Mouse (Mus musculus) left cerebral cortex, adult 8-10 months (tissue): Measurements from ENCODE around the gene Rapgef4. TPM values are rescaled to one million over a fixed set of nuclear protein-coding genes. Genes with fewer than 3 reads are reported as not detected.

Source experiments
- DNase-seq, 2 experiments: peaks; one replicate each; pipeline ENCODE4 v3.0.0; 2022; ENCODE audit warnings: low spot score in 2 of 2
- total RNA-seq, 4 experiments: library from RNA; stranded (reverse); gene quantifications; 2 replicates each; pipeline ENCODE4 v1.2.4; 2022

Gene Rapgef4
- total RNA-seq, 4 experiments from 2014 or later, result 457 to 612 (median 529) TPM

DNA sequence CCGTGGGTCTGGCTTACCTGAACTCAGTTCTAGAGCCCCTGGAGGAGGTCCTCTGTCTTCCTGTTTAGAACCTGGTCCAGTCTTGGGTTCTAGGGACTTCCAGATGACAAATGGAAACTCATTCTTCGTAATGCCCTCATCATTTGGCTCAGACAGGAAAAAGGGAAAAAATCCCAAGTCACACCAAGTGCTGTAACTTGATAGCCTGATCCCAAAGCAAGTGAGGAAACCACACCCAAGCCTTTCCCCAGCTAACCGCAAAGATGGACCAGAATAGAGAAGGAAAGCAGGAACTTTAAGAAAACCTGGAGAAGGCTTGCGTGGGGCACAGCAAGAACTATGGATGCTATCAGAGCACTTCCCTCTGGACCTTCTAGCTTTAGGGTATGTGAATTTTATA lies 167.6 kb downstream of the Rapgef4 start:
- DNase-seq, result no peak

- no peak for DNase-seq
These were observed 168.0 kb downstream of the Rapgef4 start for GRCm38 (mm10) chr2:72149059-72149458.

- no peak for DNase-seq
These were observed 170.9 kb downstream of the Rapgef4 start for GRCm38 (mm10) chr2:72151792-72152554.

- DNase-seq, result no peak
These were observed 171.7 kb downstream of the Rapgef4 start for GRCm38 (mm10) chr2:72152746-72153145.

DNA sequence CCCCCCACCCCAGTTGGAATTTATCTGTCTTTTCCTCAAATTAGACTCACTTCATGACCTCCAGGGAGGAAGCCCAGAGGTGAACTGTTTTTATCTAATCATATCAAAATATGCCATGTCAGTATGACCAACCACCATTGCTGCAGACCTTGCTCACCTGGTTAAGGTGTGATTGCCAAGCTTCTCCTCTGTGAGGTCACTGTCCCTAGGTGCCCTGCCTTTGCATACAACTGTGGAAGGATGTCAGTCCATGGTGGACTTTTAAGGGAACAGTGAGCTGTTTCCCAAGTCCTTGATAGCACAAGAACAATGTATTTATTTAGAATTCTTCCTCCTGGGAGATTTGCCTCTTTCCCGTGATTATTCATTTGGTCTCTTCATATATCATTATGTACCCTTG lies 172.8 kb downstream of the Rapgef4 start:
- DNase-seq, result no peak

DNA sequence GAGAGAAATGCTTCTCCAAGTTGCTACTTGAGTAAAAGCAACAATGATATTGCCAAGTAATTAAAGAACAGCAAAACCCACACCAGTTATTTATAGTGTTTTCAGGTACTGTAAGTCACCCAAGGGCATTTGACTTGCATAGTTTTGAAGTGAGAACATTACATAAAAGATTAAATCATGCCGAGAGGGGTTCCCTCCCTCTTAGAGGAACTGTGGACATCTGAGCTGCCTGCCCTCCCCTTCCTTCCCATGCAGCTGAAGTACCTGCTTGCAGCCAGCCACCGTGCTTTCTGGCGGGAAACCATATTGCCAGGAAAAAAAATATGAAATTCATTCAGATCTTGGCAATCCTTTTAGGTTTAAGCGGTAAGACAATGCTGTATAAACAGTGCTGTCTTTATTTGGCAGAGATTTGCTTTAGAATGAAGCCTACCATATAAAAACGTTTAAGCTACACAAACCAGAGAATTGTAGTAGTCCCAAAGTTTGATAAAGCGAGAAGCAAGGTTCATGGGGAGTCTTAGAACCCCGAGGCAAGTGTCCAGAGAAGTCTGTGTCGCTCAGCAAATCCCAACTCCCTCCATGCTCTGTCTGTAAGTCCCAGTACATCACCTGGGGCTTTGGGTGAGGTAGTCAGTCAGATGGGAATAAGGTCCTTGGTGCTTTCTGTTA lies 174.2 kb downstream of the Rapgef4 start:
- DNase-seq, result no peak

GRCm38 (mm10) chr2:72156484-72156883 lies 175.4 kb downstream of the Rapgef4 start:
- no peak for DNase-seq

GRCm38 (mm10) chr2:72157561-72157960 lies 176.5 kb downstream of the Rapgef4 start:
- no peak for DNase-seq

DNA sequence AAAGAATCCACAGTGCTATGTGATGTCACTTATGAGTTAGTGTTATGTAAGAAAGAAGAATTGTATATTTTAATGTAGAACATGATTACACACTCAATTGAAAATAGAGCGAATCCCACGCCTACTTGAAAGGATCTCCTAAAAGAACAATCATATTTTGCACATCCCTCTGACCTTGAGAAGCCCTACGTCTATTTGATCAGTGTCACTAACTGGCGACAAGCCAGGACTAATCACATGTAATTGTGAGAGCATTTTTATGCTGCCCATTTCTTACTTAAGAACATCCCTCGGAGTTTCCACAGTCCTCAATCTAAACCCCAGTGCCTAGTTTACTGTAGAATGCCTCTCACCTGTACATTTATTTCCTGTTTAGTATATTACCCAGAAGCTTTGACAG lies 177.0 kb downstream of the Rapgef4 start:
- DNase-seq, result no peak

DNA sequence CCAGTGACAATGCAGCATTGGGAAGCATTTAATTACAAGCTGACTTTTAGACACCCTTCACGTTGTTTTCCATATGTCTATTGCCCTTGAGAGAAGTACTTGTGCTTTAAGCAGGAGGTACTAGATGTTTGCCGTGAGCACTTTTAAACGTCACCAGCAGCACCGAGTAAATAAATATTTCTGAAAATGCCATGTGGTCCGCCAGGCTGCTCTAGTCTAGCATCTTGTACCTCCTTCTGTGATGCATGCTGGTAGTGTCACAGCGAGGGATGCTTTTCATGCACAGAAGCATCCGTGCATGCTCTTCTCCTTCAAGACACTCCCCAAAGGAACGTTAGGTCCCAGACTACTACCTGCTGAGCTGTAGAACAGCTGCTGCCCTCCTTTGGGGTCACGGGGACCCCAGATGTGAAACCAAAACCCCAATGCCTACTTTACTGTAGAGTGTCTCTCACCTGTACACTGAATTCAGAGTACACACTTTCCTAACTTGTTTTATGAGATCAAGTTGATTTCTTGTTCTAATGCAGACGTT lies 177.7 kb downstream of the Rapgef4 start:
- DNase-seq, result no peak

DNA sequence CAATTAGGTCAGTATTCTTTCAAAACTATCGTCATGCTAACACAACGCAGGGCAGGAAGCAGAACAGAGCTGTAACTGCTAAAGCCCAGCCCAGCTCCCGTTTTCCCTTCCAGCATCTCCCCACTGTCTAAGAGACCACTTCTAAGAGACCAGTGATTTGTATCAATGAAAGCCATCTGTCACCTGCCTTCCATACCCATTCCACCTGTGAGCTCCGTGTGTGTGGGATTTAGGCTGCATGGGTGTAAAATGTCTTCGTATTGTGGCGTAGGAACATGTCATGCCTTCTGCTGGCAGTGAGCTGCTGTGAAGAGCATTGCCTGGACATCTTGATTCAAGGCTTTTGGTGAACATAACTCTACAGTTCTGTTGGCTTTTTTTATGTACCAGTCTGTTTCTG lies 178.2 kb downstream of the Rapgef4 start:
- no peak for DNase-seq

DNA sequence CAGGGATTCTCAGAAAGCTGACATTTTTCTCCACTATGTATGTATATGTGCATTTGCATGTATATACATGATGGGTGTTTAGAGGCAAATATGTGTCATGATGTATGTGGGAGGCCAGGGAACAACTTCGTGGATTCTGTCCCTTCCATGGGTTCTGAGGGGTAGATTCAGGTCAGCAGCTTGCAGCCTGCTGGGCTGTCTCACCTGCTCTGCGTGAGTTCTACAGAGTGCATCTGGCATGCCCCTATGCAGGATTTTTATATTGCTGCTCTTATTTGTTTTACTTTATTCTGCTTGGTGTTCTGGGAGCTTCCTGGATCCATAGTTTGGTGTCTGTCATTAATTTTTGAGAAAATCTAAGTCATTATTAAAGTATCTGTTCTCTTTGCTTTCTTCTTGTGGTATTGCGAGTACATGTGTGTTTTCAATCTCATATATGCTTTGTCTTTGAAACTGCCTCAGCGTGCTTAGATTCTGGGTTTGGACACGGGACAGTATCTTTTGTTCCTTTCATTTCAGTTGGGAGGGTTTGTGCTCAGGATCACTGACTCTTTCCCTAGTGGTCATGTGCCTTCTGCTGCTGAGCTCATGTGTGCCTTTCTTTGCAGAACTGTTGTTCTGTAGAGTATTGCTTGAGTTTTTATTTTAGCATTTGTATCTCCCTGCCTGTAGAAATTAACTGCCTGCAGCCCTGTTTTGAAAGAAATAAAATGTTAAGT lies 184.3 kb downstream of the Rapgef4 start:
- no peak for DNase-seq

DNA sequence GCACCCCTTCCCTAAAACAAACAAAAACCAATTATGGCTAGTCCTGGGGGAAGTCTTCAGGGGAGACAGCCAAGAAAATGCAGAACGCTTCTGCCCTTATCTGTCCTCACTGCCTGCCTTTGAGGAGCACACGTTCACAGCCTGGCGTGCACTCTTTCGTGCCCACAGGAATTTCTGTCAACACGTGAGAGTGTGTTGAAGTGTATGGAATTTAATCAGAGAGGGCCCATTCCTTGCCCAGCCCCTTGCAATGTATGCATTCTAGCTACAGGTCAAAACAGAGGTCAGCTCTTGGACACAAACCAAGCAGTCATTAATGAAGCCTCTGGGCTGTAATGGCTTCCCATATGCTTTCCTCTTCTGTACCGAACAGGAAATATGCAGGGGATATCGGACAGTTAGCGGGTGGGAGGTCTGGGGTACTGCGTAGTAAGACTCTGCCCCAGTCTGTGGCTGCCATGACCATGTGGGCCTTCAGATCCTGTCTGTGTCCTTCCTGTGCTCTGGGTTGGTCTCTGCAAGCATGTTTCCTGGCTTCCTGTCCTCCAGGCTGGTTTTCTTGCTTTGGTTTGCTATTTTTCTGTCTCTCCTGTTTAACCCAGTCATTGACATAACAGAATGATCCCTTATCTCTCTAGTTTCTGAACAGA lies 188.5 kb downstream of the Rapgef4 start:
- no peak for DNase-seq

DNA sequence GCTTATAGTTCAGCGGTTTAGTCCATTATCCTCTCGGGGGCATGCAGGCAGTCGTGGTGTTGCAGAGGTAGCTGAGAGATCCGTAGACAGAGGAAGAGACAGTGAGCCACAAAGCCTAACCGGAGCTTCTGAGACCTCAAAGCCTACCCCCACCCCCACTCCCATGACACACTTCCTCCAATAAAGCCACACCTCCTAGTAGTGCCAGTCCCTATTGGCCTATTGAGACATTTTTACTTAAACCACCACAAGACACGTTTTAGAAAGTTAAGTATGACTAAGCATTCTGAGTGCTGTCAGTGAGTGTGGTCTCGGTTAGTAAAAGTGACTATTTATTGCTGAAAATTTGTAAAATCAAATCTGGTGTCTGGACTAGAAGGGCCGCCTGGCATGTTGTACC lies 189.5 kb downstream of the Rapgef4 start:
- DNase-seq, result no peak

GRCm38 (mm10) chr2:72171204-72171603 lies 190.2 kb downstream of the Rapgef4 start:
- DNase-seq, result no peak

- no peak for DNase-seq
These were observed 192.0 kb downstream of the Rapgef4 start for GRCm38 (mm10) chr2:72173010-72173409.

DNA sequence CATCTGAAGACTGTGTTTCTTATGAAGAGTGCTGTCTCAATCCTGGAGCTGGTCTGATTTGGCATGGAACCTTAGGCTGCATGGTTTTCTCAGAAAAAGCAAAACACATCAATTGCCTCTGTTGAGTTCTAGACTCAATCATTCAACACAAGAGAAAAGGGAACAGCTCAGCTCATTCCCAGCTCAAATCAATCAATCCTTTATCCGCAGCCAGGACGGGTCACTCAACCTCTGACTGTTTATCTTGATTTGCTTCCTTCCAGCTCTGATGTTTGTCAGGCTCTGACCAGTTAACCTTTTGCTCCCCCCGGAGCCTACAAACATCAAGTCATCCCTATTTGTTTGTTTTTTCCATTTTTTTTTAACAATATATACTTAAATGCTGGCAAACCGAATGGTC lies 192.8 kb downstream of the Rapgef4 start:
- DNase-seq, result no peak

DNA sequence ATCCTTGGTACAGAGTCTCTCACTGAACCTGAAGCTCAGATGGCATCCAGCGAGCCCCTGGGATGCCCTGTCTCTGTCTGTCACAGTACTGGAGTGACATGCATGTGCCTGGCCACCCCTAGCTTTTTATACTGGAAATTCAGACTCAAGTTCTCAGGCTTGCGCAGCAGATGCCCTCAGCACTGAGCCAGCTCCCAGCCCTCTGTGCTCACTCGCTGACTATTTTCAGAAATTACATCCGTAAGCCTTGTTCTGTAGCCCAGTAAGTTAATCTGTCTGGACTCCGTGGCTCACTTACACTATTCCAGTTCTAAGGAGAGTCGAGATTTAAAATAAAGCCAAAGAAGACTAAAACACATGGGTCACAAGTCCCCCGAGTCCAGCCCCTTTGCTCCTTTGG lies 194.5 kb downstream of the Rapgef4 start:
- no peak for DNase-seq

- DNase-seq, result no peak
These were observed 194.9 kb downstream of the Rapgef4 start for GRCm38 (mm10) chr2:72175971-72176370.

DNA sequence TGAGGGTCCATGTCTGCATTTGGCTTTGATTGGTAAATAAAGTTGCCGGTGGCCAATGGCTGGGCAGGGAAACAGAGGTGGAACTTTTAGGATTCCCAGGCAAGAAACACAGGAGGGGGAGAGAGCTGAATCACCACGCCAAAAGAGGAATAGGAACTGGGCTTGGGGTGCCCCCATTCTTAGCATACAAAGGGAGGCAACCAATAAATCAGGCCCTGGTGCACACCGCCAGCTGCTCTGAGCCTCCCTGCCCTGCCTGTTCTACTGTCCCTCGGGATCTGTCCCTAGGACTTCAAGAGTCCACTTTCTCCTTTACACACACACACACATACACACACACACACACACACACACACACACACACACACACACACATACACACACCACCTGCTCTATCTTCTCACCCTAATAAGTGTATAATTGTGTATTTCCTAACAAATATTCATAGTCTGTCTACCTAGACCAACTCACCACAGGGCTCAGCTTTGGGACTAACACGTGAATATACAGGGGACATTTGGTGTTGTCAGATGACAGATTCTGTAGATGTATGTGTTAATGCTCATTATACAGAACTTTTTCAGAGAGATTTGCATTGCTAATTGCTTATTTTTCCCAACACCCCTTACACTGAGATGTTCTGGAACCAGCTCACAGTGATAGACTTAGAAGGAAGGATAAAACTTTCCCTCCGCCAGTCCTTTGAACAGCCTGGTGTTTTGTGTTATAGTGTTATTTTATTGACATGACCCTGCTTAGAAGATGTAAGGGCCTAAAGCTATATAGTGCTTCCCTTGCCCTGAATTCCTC lies 196.4 kb downstream of the Rapgef4 start:
- DNase-seq, result no peak

DNA sequence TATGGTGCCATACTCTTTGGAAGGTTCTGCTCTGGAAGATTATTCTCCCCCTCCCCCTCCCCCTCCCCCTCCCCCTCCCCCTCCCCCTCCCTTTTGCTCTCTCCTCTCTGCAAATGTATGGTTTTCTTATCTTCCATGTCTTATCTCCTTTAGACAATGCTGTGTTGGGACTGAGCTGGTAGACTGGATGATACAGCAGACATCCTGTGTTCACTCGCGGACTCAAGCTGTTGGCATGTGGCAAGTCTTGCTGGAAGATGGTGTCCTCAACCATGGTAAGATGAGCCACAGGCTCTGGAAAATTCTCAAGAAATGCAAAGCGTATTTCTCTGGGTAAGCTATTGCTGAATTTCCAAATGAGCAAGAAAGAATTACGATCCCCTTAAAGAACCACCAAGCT lies 197.0 kb downstream of the Rapgef4 start:
- DNase-seq, result no peak
